Mouse (Mus musculus) lung, adult 18-20 months (tissue): ENCODE measurements around the gene Pcdh15.

Experiments
- DNase-seq, 2 experiments: peaks; one replicate each; pipeline ENCODE4 v3.0.0; 2022; ENCODE audit warnings: mixed read lengths in 2 of 2

Gene Pcdh15

DNA sequence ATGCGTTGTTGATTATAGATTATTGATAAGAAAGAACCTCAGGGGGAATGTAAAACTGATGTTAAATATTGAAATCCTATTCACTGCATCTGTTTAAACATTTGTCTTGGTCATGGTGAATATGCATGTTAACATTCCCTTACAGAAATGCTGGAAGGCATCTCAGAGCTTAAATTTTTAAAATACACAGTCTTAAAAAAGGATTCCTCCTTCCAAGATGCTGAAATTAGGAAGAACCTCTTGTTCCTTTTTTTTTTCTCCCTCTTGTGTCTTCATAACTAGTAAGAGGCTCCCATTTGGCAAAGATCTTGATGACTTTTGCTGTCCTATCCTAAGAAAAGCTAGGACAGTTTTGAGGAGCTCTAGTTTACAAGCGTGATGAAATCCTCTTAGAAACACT is 284.9 kb downstream of the Pcdh15 start:
- no peak for DNase-seq

DNA sequence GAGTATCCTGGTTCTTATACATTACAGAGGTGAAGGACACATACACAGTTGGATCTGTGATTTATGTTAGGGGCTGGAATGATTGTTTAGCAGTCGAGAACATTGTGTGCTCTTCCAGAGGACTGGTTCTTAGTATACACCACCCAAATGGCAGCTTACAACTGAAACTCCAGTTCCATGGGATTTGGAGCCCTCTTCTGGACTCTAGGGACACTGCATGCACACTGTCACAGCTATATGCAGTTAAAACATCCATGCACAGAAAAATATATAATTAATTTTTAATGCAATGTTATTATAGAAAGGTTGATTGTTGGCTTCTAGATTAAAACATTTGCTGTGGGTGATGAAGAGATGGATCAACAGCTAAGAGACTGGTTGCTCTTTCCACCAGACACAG is 301.3 kb downstream of the Pcdh15 start:
- no peak for DNase-seq

DNA sequence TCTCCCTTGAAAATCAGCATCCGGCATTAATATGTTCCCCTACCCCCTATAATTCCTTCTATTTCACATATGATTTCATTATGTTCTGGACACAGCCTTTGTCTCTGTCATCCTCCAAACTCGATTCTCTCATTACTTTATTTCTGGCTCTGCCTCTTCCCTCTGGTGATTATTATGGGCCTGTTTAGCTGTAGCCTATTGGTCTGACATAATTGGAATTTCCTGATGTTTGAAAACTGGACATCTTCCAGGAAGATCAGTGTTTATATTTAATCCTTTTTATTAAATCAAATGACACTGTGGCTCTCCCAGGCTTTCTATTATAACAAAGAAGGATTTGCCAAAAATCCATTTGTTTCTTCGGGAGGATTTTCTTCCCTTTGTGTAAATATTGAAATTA is 326.3 kb downstream of the Pcdh15 start:
- no peak for DNase-seq

DNA sequence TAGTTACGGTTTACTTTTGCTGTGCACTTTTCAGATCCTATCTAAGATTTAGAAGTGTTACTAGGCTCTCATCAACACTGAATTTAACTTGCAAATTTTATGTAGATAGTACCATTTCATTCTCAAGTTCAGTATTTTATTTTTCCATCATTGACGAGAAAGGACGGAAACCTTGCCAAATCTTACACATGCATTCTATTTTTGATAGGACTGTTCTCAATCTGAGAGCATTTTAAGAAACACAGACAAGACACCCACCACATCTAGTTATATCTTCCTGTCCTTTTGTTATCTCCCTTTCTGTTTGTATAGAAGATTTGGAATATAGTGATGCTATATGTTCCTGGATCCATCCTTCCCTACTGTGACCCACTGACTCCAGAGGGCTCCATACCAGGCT is 332.2 kb downstream of the Pcdh15 start:
- DNase-seq = no peak

DNA sequence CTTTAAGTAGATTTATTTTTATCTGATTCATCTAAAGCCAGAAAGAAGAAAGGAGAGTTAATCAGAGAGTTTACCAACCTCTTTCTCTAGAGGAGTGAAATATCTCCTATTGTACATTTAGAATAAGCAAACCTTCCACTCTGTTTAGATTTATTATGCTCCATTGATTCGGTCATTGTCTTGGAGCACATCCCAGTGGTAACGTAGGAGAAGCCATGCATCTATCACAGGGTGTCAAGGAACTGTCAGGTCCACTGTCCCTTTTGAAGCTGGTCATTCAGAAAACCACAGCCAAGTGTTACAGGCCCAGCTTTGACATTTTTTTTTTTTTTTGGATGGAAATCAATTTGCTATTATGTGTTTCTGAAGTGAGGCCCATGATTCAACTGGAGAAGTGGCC is 384.9 kb downstream of the Pcdh15 start:
- no peak for DNase-seq

DNA sequence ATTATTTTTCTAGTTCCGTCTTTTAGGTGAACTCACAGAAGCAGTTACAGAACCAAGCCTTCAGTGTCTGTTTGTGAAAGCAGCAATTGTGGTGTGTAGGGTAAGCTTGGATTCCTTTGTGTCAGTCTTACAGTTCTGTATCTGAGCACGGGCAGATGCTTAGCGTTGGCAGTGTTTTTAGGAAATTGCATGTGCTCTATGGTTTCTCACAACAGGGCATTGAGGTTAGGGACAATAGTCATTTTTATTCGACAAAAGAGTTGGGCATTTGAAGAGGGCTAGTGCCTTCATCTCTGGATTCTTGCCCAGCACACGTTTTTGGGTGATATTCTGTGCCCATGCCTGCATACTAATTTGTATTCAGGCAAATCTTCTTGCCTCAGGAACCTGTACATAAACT is 392.5 kb downstream of the Pcdh15 start:
- no peak for DNase-seq

DNA sequence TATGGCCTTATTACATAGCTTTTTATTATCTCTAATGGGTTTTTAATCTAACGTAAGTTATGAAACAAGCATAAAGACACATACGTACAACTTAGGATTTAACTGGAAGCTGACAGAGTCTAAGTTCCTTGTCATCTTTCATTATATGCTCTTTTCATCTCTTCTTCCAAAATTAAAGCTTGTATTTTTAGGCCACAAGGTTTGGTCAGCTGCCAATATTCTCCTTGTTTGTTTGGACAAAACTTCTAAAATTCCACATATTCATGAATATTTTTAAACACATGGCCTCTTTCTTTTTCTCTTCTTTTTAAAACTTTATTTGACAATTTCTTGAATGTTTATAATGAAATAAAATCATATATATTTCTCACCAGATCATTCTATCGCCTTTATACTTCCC is 415.7 kb downstream of the Pcdh15 start:
- DNase-seq = no peak

DNA sequence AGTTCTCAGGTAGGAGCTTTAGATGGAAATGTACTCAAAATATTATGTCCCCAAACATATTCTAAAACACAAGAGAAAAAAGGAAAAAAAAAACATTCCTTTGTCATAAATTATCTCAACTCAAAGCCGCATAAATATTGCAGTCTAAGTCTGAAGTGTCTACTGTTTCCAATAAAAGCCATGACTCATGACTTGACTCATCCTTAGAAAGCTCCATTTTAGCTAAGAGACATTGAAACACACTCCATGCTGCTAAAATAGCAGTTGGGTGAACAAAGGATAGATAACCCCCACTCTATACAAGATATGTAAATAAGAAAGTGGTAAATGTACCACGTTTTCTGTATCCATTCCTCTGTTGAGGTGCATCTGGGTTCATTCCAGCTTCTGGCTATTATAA is 416.6 kb downstream of the Pcdh15 start:
- no peak for DNase-seq

DNA sequence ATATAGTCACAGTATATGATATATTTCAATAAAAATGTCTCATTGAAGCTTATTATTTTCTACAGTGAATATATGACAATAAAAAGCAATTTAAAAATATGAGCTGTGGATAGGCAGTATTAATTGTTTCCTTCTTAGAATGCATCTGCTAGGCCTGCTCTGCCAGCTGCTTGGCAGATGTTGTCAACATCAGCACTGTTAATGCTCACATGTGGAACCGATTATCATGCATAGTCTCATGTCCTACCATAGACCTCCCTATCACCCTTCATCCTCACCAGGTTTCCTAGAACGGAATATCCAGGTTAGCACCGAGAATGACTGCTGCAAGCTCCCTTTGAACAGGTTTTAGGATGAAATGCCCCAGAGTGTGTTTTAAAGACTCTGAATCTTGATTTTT is 420.3 kb downstream of the Pcdh15 start:
- DNase-seq = no peak

DNA sequence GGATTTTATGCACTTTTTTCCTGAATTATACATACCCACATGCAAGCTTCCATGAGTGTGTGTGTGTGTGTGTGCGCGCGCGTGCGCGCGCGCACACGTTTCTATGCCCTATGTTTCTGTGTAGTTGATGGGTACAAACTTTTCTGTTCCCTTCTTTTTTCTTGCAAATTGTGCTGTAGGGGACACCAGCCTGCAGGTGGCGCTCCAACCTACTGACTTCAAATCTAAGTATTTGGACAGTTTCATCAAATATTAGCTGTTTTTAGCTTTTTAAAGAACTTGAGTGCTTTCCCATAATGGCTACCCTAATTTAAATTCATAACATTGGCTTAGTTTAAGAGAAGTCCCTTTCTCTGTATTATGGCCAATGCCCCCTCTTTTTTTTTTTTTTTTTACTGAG is 453.7 kb downstream of the Pcdh15 start:
- DNase-seq = no peak

DNA sequence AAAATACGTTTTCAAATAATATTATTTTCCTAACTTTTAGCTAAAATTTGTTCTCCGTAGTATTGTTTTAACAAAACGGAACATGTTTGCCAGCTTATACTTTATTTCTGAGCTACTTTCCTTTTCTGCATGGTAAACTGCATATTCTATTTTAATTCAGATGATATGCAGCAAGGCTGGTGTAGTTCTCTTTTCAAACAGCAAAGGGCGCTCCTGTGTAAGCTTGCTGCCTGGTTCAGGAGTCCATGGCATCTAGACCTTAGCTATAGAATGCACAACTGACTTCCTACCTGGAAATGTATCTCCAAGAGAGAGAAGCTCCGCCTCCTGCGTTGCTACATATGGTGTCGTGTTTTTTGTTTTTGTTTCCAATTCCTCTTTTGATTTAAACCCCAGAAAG is 465.1 kb downstream of the Pcdh15 start:
- DNase-seq = no peak

DNA sequence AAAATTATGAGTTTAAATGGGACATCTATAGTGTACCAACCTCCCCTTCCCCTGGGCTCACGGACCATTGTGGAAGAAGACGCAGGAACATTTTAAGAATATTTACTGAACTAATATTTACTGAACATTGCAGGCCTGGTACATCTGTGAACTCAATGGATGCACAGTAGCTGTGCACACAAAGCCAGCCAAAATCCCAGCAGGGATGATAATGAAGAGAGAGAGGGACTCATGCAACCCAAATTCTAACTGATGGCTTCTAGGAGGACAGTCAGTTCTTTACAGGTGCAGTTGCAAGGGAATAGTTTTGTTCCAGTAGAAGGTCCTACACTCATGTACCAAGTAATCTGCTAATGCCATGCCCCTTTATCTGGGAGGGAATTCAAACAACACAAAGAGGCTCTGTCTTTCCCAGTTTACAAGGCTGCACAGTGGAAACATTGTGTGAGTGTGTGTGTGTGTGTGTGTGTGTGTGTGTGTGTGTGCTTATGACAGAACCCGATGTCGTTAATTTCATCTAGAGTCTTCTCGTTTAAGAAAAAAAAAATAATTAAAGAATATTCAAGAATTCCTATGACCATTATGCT is 475.7 kb downstream of the Pcdh15 start:
- DNase-seq = no peak

DNA sequence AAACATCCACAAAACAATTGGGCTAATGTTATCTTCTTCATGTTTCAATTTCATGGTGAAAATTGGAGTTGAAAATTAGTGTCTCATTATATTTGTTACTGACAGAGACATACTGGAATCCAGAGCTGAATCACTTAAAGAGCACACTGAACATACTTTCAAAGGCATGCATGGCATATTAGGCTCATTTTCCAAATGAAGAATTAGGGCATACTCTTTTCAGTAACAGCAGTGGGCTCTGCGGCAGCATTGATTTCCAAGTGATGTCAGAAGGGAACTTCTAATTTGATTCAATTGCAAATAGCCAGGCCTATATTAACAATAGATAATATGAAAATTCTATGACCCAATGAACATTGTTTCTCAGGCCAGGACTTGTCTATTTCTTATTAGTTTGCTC is 568.4 kb downstream of the Pcdh15 start:
- DNase-seq = no peak

DNA sequence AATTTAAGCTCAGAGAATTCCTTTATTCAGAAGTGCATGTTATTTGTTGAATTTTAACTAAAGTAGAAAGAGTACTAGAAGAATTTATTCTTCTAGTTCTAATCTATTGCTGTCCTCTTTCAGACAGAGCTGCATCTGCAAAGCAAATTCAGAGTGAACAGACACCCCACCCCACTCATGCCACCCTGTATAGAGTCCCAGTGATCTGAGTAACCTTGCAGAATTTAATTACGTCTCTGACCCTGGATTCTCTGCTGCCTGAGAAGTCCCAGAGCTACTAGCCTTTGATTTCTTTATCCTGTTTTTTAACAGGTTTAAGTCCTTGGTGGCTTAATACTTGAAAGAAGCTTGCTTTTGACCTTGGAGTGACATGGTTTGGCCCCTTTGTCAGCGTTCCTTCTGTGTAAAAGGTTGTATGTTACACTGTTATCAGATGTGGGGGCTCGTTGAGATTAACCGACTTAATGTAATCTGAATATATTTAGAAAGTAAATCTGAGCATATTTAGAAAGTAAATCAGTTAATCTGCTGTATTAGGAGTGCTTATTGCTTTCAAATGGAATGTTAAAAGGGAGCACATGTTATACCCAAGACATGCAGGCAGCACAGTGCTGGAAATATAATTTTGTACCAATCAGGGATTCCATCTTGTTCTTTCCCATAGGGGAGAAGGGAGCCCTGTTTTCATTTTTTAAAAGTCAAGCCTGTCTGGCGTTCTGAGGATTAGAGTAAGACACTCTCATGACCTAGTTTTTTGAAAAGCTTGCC is 601.6 kb downstream of the Pcdh15 start:
- DNase-seq = no peak

DNA sequence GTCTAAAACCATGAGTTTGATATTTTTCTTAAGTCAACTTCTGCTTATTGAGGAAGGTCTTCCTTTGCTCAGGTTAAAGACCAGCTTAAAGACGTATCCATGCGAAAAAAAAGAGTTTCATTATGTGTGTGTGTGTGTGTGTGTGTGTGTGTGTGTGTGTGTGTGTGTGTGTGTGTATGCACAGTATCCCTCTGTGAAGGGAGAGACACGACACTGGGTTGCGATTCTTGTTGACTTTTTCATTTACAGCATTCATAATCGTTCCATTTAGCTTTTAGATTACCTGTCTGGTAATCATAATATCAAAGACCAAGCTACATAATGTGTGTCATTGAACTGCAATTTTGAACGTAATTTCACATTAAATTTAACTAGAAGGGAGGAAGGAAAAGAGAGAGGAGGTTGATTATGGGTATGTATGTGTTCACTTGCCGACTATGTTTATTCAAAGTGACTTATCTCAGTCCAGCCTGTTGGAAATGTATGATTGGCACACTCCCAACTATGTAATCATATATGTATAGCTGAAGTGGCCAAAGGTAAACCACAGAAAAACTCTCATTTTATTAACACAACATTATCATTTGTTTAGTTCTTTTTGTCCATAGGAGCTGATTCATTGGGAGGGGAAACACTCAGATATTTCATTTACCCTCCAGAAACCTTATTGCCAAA is 626.6 kb downstream of the Pcdh15 start:
- no peak for DNase-seq

DNA sequence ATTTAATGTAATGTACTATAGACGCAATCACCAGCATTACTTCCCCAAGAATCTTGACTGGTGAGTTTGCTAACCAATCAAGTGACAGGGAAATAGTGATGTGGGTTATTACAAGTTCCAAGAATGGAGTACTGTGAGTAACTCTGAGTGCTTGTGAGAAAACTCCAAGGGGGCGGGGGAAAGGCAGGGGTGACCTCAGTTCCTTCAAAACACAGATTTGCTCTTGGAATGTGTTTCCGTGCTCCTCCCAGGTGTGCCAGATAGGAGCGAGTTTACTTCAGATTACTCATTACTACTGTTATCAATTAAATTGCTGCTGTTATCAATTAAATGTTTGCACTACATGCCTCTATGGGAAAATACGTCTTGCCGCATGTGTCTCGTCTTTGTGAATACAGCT is 634.1 kb downstream of the Pcdh15 start:
- DNase-seq = no peak

DNA sequence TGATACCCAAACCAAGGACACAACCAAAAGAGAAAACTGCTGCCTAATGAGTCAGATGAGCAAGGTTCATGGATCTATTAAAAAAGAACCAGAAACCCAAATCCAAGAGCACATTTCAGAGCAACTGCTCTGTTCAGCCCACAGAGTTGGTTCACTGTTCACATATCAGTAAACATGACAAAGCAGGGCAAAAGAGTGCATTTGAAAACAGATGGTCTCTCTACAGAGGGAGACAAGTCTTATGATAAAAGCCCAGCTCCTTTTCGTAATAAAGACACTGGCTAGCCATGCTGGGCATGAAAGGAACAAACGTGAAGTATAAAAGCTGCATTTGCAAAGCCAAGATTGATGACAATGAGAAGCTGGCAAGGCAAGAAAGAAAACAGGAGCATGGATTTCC is 649.9 kb downstream of the Pcdh15 start:
- no peak for DNase-seq

DNA sequence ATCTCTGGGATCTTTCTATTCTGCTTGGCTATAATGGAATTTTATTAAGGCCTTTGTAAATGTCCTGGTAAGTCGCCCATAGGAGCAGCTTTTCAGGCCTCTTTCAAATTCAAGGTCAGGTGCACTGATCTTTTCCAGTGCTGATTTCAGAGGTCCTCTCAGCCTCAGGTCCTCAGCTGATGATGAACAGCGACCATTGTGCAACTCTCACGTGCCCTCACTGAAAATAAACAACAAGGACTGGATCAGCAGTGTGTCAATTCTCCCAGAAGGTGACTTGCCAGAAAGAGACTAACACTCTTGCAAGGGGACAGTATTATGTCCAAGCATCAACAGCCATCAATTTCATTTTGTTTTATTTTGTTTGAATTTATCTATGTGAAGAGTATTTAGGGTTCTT is 654.7 kb downstream of the Pcdh15 start:
- DNase-seq = no peak

DNA sequence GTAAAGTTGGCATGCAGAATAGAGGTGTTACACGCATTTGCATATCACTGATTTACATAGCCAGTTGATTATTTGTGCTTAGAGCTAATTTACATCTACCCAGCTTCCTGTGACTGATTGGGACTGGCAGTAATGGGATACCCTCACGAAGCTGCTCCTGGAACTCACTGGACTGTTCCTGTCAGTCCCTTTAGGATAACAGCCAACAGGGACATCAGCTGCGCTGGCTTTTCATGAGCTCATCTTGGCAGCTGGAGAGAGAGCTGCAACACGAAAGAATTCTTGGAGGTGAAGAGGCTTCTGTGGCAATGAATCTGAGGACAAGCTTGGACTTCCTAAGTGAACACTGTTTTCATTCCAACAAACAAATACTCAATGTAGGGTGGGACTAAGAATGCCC is 683.8 kb downstream of the Pcdh15 start:
- DNase-seq = peak in 1 of 2 experiments; percentile 1

DNA sequence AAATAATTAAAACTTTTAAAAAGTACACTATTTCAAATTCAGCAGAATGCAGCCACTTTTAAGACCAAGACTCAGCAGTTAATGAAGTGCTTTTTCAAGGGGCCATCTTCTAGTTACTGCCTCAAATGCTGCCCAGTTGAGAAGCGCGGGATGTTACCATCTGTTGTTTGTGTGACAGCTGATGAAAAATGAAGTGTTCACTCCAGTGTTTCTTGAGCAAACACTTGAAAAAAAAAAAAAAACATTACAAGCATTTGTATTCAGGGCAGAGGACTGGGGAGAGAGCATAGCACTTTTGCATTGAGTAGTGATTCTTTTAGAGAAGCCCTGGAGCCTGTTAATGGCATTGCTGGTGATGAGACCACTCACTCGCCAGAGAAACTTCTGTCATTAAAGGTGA is 689.0 kb downstream of the Pcdh15 start:
- no peak for DNase-seq

DNA sequence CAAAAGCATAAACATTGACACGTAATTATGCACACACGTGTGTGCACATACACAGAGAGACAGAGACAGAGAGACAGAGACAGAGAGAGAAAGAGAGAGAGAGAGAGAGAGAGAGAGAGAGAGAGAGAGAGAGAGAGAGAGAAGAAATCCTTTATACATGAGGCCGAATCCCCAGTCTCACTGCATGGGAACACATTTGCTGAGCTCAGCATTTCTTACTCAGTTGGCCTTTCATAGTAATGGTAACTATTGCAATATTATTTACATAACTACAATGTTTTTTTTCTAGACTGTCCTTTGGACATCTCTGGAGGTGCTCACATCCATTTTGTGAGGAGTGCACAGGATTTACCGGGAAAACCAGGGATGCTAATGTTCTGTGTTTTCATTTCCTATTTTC is 705.9 kb downstream of the Pcdh15 start:
- DNase-seq = no peak

DNA sequence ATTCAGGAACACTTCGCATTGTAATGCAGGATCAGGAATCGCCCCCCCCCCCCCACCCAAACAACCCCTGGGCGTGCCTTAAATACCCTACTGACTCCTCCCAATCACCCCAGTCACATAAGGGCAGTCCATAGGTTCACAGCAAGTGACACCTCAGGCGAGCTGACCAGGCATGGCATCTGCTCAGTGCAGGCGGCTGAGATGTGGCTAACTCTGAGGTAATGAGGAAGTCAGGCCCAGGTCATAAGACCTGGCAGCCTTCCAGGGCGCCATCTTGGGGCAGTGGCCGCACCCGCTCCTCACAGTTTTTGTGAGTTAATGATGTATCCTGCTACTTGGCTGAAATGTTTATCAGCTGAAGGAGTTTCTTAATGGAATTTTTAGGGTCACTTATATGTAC is 713.2 kb downstream of the Pcdh15 start:
- no peak for DNase-seq

DNA sequence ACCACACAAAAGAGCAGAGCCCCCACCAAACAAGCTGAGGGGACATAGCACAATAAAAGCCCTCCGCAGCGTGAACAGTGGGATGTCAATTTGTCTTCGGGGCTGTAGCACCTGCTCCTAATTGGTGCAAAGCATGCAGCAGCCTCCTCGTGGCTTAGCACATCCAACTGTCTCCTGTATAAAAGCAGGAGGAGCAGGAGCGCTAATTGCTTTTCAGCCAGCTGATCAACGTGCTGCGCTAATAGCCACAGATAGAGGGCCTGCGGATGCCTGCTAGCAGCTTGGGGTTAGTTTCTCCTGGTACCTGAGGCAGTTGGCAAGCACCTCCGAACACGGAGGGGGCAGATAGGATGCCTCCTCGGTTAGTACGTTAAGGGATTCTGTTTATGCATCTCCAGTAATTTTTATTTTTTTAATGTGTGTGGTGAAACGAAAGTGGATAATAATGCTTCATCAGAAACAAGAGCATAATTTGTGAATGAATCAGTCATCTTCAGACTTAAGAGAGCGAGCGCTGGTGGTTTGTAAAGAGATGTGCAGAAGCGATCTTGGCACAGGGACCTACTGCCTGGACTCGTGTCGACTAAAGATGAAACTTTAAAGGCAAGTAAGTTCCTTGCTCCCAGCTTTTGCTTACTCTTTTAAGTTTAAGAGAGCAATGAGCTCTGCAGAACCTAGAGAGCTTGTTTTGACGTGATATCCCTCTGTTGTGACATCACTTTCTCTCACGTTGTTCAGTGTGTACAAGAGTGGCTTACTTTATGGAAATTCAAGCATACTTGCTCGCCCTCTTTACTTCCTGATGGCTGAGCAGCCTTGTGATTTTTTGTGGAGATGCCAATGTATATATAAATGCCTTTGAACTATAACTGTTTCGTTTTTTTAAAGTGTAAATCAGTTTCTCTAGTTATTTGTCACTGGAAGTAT is 722.8 kb downstream of the Pcdh15 start:
- DNase-seq = no peak
